Mouse (Mus musculus) lung, postnatal 25 days (tissue): ENCODE data around the gene Tgtp2.

Source experiments
- DNase-seq: peaks from one replicate; pipeline ENCODE4 v3.0.0; 2022; ENCODE audit warnings: low spot score

The Tgtp2 gene

DNA sequence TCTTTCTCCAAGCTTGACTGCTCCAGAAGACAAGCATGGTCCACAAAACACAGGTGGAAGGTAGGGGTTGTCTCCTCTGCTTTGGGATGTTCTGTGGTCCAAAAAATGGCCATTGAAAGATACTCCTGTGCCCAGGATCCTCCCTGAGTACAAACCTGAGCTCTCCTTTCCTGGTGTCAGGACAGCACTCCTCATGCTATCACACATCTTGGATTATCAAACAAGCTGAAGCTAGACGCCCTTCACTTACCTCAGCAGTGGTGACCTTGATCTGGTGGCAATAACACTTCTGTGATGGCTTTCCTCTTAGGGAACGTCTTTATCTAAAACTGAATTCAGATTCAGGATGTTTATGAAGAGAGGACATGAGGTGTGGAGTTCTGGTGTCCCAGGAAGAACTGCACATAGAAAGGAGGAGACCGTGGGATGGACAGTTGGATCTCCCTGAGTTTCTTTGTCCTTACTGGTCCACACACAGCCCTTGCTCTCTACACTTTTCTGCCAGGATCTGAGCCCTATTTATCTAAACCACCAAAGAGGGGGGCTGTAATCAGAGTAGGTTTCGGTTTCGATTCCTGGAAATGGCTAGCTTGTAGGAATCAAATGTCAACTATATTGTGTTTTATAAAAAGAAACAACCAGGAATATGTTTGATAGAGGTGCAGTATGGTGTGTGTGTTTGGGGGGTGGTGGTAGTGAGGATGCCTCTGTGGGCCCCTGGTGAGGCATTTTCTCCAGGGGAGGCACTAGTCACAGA, at the start of gene Tgtp2:
Gene Tgtp2 (minus strand): TSS at position 494 of the 757 bp plus-strand sequence.
- DNase-seq = peak; percentile 31

DNA sequence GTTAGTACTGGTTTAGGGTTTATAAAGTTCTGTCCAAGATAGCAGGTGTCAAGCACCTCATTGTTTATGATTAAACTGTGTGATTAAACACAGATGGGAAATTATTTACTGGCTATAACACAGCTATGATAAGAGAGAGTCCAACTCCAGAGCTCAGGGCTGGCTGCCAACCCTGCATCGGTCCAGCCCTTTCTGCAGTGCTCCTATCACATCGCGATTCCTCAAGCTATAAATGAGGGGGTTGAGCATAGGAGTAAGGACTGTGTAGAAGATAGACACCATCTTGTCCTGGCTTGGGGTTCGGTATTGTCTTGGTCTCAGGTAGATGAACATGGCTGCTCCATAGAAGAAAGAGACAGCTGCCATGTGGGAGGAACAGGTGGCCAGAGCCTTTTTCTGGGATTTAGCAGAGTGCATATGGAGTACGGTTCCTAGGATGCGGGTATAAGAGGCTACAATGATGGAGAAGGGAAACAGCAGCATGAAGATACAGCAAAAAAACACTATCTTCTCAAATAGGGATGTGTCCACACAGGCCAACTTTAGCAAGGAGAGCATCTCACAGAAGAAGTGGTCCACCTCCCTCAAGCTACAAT, 48.7 kb upstream of the Tgtp2 start:
- no peak for DNase-seq

DNA sequence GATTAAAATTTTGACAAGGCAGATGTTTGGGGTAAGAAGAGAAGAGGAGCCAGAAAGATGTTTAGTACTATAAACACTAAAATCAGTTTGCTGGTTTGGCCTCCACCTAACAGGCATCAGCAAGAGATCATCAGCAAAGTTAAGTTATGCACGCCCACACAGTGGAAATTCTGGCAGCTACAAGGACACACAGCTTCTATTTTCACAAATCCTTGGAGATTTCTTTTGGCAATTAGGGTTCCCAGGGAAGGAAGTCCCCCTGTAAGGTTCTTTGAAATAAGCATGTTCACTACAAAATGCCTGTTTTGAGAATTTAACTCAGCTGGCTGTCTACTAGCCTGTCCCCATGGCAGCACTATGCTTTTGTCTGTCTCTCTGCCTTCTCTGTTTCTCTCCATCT, 47.0 kb upstream of the Tgtp2 start:
- DNase-seq = no peak

DNA sequence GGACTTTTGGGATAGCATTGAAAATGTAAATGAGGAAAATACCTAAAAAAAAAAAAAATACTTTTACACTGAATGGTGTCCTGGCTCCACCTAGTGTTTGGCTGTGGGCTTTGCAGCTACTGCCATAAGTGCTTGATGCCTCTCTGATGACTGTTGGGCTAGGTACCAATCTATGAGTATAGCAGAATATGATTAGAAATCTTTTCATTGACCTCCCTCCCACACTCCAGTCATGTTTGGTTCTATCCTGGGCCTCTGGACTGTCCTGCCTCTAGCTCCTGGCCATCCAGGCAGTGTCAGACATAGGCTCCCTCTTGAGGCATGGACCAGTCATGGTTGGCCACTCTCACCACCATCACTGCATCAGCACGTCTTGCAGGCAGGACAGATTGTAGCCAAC, 44.8 kb upstream of the Tgtp2 start:
- DNase-seq = no peak

DNA sequence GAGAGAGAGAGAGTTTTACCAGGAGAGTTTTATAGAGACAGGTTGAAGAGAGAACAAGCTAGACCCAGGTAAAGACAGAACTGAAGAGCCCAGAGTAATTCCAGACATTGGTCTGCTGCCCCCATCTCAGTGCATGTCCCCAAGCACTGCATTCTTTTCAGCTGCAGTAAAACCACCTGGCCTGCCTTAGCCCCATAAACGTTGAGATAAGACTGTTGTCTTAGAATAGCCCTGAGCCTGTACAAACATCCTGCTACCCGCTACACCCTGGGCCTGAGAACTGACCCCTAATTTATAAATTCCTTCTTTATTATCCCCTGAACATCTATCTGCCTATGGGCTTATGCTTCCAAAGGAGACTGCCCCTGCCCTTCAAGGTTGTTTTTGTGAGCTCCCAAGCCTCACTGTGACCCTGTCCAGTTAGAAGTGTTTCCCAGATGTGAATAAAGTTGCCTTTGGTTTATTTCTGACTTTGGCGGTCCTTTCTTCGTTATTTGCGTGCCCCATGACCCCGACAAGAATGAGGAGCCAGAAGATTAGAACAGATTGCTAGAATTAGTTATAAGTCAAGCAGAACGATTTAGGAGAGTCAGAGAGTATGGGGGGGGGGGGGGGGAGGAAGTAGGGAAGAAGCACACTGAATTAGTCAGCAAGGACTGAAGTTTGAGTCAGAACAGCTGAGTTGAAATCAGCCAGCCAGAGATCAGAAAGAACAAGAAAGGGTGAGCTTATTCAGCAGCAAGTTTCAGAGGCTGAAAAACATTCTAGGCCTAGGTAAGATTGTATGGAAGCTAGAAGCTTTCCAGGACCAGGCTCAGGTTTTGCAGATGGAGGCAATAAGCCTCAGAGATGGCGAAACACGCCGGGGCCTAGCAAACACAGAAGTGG, 43.9 kb upstream of the Tgtp2 start:
- no peak for DNase-seq

DNA sequence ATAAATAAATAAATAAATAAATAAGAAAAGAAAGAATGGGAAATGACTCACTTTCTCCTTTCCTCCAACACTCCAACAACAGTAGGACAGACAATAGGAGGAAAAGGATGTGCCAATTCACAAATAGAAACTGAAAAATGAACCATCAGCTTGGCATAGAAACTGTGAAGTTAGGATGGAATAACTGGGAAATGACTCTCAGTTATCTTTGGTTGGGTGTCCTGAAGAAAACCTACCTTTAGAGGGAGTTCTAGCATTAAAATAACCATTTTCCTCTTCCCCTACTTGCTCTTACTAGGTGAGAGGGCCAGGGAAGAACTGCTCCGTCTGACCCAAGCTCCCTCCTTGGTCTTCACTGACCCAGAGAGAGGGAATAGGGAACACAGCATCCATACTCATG, 41.7 kb upstream of the Tgtp2 start:
- no peak for DNase-seq

DNA sequence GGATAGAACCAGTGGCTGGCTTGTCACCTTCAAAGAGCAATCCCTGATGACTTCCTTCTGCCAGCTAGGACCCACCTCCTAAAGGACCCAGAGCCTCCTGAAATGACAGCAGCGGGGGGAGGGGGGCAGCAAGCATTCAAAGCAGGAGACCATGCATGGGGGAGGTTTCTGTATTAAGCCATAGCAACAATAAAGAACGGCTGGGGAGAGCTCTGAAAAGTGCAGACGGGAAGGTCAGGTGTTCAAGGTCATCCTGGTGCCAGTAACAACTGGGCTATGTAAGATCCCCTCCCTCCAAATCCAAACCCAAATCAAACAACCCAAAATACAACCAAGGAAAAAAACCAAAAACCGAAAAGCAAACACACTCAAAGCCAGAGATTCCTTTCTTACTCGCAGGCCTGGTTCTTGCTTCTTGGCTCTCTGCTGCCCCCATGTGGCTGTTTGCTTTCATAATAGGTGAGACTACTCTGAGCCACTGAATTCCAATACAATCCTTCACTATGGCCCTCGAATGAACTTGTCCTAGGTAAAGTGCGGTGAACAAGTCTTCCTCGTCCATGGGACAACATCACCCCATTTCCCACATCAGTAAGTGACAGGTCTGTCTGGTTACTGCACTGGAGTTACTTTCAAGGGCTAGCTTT, 39.2 kb upstream of the Tgtp2 start:
- DNase-seq = peak; percentile 87

DNA sequence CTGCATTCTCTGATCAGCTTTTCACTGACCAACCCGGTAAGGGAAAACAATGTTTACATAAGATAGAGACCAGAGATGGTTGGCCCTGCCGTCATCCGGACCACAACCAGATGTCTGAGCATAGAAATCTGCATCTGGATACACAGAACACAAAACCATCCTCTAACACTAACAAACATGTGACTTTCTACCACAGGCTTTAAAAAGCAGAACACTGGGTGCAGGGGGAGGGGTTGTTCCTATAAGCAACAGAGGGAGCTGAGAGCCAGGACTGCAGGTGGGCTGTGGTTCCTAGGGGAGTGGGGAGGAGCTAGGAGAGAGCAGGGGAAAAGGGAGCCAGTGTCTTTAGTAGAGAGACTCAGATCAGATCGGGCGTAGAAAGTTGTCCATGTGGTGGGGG, 37.5 kb upstream of the Tgtp2 start:
- DNase-seq = no peak

DNA sequence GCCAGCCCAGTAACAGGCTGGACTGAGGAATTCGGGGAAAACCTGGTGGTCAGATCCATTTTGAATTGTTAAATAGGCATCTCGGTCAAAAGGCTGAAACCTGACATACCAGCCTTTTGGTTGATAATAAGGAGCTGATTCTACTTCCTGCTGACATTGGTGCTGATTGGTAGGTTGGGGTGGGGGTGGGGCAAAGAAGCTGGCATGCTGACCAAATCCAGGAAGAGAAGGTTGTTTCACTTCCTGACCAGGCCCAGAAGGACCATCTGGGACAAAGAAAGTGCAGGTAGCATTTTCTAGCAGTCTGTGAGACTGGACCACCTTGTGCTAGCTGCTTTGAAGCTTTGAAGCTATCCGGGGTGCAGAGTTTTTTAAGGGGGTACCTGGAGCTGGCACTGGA, 36.4 kb upstream of the Tgtp2 start:
- DNase-seq = no peak

DNA sequence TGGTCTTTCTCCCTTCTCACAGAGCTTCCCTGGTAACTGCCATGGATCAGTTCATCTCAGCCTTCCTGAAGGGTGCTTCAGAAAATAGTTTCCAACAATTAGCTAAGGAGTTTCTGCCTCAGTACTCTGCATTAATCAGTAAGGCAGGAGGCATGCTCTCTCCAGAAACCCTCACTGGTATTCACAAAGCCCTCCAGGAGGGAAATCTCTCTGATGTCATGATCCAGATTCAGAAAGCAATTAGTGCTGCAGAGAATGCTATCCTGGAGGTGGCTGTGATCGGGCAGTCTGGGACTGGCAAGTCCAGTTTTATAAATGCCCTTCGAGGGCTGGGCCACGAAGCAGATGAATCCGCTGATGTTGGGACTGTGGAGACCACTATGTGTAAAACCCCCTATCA, 31.4 kb upstream of the Tgtp2 start:
- DNase-seq = no peak

DNA sequence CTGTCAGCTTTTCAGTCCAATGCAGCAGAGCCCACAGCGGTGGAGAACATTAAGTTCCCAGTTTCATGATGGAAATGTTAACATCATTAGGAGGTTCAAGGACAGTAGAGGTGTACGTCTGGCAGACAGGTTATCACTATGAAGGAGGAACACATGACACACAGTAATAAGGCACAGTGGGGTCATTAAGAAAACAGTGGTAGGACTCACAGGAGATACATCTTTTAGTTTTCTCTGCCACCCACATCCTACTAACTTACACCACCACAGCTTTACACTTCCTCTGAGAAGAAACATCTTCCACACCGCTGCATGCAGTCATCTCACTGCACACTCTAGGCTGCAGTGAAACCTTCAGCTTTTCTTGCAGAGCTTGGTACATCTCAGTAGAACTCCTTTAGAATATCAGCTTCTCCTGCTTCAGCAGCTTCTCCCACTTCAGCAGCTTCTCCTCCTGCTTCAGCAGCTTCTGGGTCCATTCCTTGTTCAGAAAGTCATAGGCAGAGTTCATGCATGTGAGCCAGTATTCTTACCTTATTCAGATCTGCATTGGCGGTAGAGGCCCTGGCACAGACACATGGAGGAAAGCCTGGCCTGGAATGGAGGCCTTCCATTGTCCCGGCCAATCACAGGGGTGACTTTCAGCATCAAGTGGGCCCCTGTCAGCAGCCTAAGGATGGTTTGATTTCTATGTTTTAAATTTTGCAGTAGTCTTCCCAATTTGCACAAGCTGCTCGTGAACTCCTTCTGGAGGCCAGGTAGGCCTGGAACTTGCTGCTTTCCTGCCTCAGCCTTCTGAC, 30.1 kb upstream of the Tgtp2 start:
- no peak for DNase-seq

DNA sequence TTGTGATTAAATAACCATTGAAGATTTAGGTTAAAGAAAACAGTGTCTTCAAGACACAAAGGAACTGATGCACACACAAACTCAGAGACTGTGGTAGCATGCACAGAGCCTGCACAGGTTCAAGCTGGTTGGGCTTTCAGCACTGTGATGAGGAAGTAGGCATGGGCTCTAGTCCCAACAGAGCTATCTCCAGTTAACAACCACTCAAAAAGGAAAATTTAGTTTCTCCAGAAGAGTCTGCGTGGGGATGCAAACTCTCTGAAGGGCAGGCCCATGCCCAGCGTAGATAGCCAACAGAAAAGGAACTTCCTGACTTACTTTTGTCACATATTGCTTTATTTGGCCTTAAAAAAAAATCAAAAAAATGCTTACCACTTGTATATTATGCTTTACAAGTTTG, 28.8 kb upstream of the Tgtp2 start:
- no peak for DNase-seq

DNA sequence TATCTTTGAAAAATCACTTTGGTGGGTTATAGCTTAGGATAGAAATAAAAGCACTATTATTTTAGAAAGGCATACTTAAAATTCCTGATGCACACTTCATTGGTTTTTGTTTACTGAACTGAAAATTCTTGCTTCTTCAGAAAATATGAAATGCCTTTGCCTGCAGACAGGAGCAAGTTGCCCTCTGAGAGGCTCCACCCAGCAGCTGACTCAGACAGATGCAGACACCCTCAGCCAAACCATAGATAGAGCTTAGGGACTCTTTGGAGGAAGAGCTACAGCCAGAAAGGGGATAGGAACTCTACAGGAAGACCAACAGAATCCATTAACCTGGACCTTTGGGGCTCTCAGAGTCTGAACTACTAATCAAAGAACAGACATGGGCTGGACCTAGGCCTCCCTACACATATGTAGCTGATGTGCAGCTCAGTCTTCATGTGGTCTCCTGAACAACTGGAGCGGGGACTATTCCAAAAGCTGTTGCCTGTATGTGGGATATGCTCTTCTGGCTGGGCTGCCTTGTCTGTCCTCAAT, 28.1 kb upstream of the Tgtp2 start:
- no peak for DNase-seq

DNA sequence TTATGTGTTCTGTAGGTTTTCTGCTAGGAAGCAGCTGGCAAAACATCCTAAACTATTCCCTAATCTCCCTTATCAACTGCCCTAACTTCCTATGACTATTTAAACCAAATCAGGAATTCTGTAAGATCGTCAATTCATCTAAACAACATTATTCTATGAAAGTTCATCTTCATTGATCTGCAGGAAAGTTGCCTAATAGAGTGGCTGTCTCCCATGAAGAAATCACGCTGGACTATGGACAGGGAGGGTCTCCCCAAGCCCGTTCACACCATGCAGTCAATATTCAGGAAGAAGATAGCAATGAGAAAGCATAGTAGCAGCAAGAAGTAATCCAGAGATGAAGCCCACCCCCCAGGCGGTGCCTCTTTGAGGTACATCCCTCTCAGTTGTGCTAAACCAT, 27.2 kb upstream of the Tgtp2 start:
- DNase-seq = no peak

DNA sequence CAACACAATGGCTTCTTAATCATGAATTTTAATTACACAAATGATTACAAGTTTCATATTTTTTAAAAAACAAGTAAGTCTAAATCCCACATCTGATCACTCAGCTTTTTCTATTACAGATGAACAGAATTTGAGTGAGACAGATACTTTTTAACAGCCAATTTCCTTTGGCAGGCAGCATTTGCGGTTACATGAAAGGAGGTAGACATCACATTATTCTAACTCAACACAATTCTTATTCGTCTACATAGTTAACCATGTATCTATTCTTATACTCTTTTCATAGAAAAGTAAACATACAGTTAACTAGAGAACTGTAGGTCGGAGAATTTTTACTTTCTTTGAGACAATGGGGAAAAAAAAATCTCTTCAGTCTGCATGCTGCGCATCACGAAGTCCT, 26.5 kb upstream of the Tgtp2 start:
- no peak for DNase-seq

DNA sequence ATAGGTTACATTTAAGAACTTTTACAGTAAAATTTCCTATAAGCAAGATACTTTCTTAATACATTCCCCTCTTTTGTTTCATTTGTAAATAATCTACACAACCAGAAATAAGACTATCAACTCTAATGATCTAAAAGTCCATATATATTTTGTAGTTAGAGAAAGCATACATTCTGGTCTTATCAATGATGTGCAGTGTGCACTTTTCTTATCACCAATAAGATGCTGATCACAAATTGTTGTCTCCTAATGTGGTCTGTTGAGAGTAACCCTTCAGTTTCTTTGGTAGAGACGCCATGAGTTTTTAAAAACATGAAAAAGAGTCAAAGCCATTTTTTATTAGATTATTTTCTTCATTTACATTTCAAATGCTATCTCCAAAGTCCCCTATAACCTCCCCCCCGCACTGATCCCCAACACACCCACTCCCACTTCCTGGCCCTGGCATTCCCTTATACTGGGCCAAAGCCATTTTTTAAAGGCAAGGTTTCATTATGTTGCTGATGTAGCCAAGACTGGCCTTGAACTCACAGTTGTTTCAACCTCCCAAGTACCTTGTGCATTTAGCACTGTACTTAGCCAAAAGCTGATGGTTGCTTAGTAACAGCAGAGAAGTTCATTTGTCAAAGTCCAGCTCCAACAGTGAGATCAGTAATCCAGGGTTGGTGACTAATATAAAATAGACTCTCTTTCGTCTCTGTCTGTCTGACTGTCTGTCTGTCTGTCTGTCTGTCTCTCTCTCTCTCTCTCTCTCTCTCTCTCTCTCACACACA, 25.9 kb upstream of the Tgtp2 start:
- no peak for DNase-seq

DNA sequence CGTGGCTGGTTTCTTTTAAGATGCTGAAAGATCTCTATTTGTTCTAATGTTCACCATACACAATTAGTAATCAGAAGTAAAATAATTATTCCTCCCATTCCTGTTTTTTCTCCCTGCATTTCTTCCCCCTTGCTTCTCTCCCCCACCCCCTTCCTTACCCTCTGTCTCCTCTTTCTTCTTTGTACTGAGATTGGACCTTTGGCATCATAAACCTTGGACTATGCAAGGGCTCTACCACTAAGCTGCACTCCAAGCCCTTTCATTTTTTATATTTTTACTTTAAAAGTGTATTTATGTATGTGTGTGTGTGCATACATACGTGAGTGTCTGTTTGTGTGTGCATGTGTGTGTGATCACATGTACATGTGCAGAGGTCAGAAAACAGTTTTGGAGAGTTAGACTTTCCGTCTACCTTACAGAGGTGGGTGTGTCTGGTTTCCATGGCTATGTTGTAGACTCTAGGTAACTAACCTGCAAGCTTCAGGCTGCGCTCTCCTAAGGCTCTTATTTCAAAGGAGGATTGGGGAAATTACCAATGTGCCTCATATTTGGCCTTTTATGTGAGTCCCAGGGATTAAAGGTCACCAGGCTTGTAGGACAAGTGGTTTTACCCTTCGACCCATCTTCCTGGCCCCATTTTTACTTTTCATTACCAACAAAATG, 25.1 kb upstream of the Tgtp2 start:
- no peak for DNase-seq

DNA sequence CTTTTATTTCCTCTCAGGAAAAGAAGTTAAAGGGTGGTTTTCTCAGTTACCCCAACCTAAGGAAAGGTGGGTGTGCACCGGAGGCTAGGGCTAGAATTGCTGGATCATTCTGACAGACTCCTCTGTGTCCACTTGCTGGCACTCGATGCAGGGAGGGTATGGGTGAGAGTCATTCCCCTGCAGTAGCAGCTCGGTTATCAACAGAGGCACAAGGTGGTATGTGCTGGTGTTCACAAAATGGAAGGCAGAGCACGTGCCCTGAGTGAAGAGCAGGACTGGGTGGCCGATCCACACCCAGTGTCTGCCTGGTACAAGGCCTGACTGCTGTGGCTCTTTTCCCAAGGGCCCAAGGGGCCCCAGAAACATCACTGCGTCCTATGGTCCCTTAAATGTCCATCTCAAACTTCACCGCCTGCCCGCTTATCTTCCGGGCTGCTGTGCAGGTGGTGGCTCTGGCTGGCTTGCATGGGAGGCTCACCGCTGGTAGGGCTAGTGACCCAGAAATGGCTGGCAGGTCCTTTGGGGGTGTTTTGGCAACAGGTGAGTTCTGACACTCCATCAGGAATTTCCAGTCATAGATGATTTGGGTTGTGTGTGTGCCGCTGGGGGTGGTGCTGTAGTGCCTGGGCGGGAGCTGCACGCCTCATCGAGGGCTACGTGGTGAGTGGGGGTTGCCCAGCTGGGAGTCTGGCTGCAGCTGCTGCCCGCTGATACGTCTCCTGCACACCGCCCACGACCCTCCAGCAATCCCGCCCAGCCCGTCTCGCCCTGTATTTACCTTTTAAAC, 24.0 kb upstream of the Tgtp2 start:
- no peak for DNase-seq

DNA sequence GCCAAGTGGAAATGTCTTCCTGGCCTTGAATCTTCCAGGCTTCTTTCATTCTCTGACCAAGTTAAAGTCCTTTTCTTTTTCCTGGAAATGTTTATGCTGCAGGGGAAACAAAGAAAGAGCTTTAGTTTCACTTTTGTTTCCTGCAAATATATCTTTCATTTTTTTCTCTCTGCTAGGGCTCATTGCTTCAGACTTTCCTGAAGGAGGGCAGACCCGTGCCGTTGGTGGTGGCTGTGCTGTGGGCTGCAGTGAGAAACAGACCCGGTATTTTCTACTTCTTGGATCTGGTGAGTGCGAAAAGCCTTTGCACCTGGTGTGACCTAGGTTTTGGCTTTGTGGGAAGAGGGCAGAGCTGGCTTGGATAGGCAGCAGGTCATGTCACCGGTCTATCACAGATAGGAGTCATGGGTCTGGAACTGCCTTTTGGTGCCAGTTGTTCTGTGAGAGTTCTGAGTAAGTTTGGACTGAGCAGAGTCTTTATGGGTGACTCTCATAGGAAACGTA, 22.9 kb upstream of the Tgtp2 start:
- DNase-seq = no peak
